Mouse (Mus musculus) layer of hippocampus, adult 9-10 months (tissue): ENCODE results near the gene Olfm4.

ENCODE experiments used
- DNase-seq: peaks from one replicate; pipeline ENCODE4 v3.0.0; 2022; ENCODE audit warnings: low spot score

The Olfm4 gene

GRCm38 (mm10) chr14:79983781-79984180 lies at the start of gene Olfm4:
Gene Olfm4 (plus strand): TSS chr14:79984081.
- DNase-seq = no peak

GRCm38 (mm10) chr14:79934426-79934825 lies 49.5 kb upstream of the Olfm4 start:
- DNase-seq = no peak

DNA sequence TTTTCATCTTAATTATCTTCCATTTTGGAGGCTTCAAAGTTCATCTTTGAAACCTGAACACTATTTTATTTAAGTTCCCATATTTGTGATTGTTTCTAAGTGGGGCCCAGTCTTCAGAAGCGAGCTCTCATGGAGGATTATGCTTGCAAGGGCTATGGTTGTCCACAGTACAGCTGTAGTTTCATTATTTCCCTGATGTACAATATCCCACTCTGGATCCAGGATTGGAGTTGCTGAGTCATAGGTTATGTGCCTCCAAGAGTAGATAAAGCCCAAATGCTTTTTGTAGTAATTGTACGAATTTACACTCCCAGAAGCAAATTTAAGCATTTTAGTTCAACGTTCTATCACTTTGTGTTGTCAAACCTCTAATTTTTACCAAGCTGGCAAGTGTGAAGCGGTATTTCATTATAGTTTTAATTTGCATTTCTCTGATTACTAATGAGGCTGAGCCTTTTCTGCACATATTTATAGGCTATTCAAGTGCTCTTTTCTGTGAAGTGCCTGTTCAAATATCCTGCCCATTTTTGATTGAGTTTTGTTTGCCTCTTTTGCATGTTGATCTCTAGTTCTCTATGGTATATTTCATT lies 46.9 kb upstream of the Olfm4 start:
- no peak for DNase-seq

GRCm38 (mm10) chr14:79945876-79946275 lies 38.0 kb upstream of the Olfm4 start:
- no peak for DNase-seq

DNA sequence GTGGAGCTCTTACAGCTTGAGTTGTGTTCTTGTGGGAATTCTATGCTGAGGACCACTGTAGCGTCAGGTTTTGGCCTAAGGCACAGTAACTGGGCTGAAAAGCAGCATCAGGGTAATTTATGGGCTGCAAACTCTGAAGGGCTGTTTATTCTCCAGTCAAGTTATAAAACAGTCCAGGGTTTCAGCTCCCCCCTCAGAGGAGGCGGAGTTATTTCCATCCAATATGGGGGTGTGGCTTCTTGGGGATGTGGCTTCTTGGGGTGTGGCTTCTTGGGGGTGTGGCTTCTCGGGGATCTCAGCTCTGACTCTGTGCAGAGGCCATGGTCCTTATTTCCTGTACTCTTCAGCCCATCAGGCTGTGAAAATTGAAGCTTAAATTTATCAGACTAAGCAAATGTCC lies 28.2 kb upstream of the Olfm4 start:
- no peak for DNase-seq

DNA sequence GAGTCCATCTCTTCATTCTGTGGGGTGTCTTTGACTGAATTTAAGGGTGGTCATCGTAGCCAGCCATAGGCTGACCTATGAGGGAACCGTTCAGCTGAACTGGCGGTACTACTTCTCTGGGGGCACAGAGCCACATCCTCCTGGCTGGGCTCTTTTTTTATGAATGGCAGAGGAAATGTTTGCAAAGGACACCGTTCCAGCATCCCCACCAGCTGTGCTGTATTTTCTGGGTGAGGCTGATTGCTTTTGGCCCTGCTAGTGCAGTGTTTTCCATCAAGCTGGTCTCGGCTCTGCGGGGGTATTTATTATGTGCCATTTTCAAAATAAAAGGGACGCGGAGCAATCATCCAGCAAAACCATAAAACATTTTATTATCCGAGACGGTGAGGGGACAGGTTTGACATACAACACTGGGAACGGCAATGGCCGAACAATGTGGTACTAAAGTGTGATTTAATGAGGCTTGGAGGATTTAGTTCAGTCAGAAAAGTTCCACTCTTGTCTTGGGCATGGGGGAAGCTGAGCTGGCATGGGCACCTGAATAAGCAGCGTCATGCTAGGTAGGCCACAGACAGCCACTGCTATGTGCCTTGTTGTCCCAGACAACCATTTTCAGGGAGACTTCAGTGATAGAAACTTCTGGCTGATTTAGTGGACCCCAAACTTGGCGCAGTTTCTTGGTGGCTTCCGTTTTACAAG lies 25.9 kb upstream of the Olfm4 start:
- DNase-seq = no peak

GRCm38 (mm10) chr14:79961187-79961586 lies 22.7 kb upstream of the Olfm4 start:
- no peak for DNase-seq

- DNase-seq = no peak
These were observed 22.3 kb upstream of the Olfm4 start for GRCm38 (mm10) chr14:79961602-79962001.

- DNase-seq = no peak
These were observed 13.7 kb upstream of the Olfm4 start for GRCm38 (mm10) chr14:79970165-79970564.

DNA sequence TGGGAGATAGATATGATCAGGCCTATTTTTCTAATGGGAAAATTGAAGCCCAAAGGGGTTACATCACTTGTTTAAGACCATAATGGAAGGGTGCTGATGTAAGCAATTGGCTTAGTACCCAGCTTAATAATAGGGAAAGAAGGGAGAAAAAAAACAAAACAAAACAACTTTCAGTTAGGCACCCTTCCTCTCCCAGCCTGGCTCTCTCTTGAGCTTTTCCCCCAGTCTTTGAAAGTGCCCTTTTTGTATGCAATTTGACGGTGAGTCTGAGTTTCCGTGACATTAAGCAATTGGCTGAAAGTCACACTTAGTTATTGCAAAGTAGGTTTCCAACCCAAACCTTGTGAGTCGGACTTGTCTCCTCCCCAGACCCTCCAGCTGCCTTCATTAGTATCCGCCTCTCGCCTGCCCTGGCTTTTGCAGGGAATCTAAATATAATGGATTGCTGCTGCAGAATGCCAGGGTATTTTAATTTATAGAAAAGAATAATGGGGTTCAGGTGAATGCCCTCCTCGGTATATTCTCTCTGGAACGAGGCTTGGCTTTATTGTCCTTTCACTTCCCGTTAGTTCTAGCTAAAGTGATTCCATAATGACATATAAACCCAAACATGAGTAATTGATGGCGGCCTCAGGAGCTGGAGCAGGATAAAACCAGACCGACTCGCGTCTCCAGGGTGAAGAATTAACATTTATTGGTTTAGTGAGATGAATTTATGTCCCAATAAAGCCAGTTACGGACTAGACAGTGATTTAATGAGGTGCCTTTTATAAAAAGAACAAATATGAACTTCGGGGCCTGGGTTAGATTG lies 12.7 kb upstream of the Olfm4 start:
- no peak for DNase-seq

DNA sequence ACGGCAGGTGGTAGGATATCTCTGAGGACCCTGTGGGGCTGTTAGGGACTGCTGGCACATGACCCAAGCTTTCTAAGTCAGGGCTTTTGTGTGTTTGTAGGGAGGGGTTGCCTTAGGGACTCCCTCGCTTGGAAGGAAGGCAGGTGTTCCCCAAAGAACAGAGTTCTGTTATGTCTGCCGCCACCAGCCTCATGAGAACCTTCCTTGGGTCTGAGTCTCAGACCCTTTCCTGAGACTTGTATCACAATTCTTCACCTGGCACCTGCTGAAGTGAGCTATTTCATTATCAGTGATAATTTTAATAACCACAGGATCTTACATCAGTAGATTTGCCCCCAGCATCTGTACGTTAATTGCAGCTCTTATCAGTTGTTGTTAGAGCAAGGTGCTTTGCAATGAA lies 2.4 kb upstream of the Olfm4 start:
- DNase-seq = no peak

- DNase-seq = no peak
These were observed 1.3 kb downstream of the Olfm4 start for GRCm38 (mm10) chr14:79985137-79985670.

DNA sequence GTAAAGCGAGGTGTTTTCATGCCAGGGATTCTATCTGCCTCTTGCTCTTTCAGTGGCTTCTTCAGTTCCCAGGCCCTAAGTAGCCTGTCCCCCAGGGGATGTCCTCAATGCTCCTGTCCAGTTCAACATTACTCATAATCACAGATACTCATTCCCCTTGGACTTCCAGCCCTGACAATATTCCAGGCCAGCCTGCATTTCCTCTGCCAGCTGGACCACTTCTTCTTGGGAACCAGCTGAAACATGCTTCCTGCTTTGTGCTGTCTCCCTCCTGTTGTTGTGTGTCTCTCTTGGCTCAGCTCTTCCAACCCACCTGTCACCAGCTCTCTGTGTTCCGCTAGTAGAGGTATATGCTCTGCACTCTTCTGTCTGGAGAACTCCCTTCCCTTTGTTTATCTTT lies 1.8 kb downstream of the Olfm4 start:
- DNase-seq = no peak

DNA sequence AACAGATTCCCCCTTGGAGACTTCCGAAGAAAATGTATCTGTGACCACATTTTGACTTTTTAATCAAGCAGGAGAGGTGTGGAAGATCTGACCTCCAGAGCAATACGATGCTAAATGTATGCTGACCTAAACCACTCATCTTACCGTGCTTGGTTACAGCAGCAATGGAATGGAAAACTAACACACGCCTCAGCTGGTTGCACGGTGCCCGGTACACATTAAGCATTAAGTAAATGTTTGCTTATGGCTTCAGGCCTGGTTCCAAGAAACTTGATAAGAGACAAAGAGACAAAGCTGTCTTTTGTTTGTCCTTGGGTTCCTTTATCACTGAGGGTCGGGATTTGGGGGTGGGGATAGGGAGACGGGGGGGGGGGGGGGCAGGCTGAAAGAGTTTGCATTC lies 3.0 kb downstream of the Olfm4 start:
- no peak for DNase-seq

DNA sequence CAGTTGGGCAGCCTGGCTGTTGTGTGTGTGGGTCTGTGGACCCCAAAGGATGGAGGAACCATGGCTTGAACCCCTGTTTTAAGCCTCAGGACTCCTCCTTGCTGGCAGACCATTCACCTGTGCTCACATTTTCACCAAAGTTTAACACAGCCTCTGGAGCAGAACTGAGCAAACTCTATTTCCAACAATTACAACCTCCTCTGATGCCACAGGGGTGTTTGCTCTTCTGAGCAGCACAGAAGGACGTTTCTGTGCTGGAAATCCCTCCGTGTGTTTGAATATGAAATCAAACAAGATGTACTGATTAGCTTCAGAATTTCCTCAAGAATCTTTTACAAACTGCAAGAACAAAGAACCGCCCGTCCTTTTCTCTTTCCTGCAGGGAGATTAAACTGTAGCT lies 5.9 kb downstream of the Olfm4 start:
- DNase-seq = no peak

GRCm38 (mm10) chr14:79990547-79990946 lies 6.7 kb downstream of the Olfm4 start:
- DNase-seq = no peak

- DNase-seq = no peak
These were observed 13.7 kb downstream of the Olfm4 start for GRCm38 (mm10) chr14:79997534-79997933.

- no peak for DNase-seq
These were observed 16.2 kb downstream of the Olfm4 start for GRCm38 (mm10) chr14:80000110-80000531.

GRCm38 (mm10) chr14:80007686-80008085 lies 23.8 kb downstream of the Olfm4 start:
- no peak for DNase-seq

DNA sequence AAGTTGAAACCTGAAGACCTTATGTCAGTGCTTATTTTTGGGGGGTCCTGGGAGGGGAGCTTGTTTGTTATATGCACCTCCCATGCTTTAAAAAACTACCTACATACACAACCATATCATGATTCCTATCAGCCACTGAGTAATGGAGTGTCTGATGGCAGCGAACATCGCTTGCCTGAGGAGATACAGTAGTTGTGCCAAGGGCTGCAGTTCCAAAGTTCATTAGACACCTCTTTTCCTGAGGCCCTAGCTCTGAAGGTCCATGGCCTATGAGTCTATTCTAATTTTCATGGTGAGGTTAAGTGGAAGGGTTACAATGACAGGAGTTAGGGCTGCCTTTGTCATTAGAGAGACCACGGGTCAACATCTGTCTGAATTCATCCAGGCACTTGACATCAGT lies 26.5 kb downstream of the Olfm4 start:
- no peak for DNase-seq

GRCm38 (mm10) chr14:80014966-80015365 lies 31.1 kb downstream of the Olfm4 start:
- DNase-seq = no peak

DNA sequence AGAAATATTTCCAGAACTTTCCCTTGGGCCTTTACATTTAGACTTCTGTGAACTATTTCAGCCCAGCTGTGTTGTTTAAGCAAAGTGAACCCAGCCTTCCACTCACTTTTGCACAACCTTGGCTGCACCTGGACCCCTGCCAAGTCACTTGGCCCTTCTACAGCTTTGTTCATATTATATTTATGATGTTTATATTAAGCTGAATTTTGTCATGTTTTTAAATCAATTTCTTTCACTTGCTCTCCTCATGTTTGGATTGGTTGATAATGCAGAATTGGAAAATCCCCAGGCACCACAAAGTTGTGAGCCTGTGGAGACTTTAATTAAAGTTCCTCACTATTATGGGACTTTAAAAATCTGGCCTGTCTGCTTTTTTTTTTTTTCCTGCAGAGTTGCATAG lies 32.2 kb downstream of the Olfm4 start:
- DNase-seq = no peak

GRCm38 (mm10) chr14:80026078-80026477 lies 42.2 kb downstream of the Olfm4 start:
- peak; percentile 51 for DNase-seq
